Mouse (Mus musculus) adrenal gland, postnatal 25 days (tissue): Measurements from ENCODE around the gene Cacna1a. TPM values are rescaled to one million over a fixed set of nuclear protein-coding genes. Genes with fewer than 3 reads are reported as not detected.

Experiments
- DNase-seq: peaks from one replicate; pipeline ENCODE4 v3.0.0; 2021; ENCODE audit warnings: mixed read lengths
- total RNA-seq: library from RNA; stranded (reverse); gene quantifications from 2 replicates; pipeline ENCODE4 v1.2.3, GENCODE M21; 2021

The Cacna1a gene
- total RNA-seq, 1 experiment from 2014 or later: 8.0 TPM

GRCm38 (mm10) chr8:84638555-84639161 is 250.4 kb downstream of the Cacna1a start:
- peak; percentile 50 for DNase-seq

GRCm38 (mm10) chr8:84639162-84640009 is 251.1 kb downstream of the Cacna1a start:
- peak; percentile 93 for DNase-seq

GRCm38 (mm10) chr8:84640010-84640588 is 251.9 kb downstream of the Cacna1a start:
- DNase-seq: no peak

GRCm38 (mm10) chr8:84640617-84641294 is 252.5 kb downstream of the Cacna1a start:
- no peak for DNase-seq

- DNase-seq: no peak
Observed at GRCm38 (mm10) chr8:84641578-84642361, 253.5 kb downstream of the Cacna1a start.

GRCm38 (mm10) chr8:84643019-84643418 is 254.8 kb downstream of the Cacna1a start:
- no peak for DNase-seq

- no peak for DNase-seq
Observed at GRCm38 (mm10) chr8:84646800-84647199, 258.6 kb downstream of the Cacna1a start.

- DNase-seq: no peak
Observed at GRCm38 (mm10) chr8:84647461-84647901, 259.2 kb downstream of the Cacna1a start.

GRCm38 (mm10) chr8:84650213-84650612 is 262.0 kb downstream of the Cacna1a start:
- no peak for DNase-seq

GRCm38 (mm10) chr8:84653092-84653631 is 264.9 kb downstream of the Cacna1a start:
- DNase-seq: no peak

- no peak for DNase-seq
Observed at GRCm38 (mm10) chr8:84654597-84654996, 266.4 kb downstream of the Cacna1a start.

GRCm38 (mm10) chr8:84655336-84656190 is 267.3 kb downstream of the Cacna1a start:
- no peak for DNase-seq

GRCm38 (mm10) chr8:84656191-84656525 is 267.9 kb downstream of the Cacna1a start:
- no peak for DNase-seq

GRCm38 (mm10) chr8:84656641-84657126 is 268.4 kb downstream of the Cacna1a start:
- peak; percentile 63 for DNase-seq

- no peak for DNase-seq
Observed at GRCm38 (mm10) chr8:84657203-84657602, 269.0 kb downstream of the Cacna1a start.

GRCm38 (mm10) chr8:84657680-84658079 is 269.4 kb downstream of the Cacna1a start:
- no peak for DNase-seq

GRCm38 (mm10) chr8:84658951-84659350 is 270.7 kb downstream of the Cacna1a start:
- no peak for DNase-seq

- peak; percentile 54 for DNase-seq
Observed at GRCm38 (mm10) chr8:84659936-84660818, 271.9 kb downstream of the Cacna1a start.

- DNase-seq: peak; percentile 52
Observed at GRCm38 (mm10) chr8:84660819-84661457, 272.7 kb downstream of the Cacna1a start.
